Comparison of ENCODE assay signal across 10 mouse cellular contexts in genomic region chr11:60286311-60286710, GRCm38 (mm10).
DNase-seq lines count a peak whose midpoint lies in the region; TF ChIP-seq lines count a peak whose summit lies in the region.
"Had no signal": no experiment of that assay in that cellular context is flagged by ENCODE, and none has a peak within 500 bp of the region (broad histone marks: within the 10 kb centered on the region; RNA-seq: fewer than 3 reads in every experiment).

No protein-coding gene starts in this region.

- no peak for DNase-seq in gastrocnemius, adult 2 months
- no peak for DNase-seq in gastrocnemius, postnatal 25 days
- DNase-seq in lung, postnatal 10 days = peak; percentile 22
- DNase-seq in lung, adult 2 months = no peak
- DNase-seq in left cerebral cortex, postnatal 10 days (ENCODE audit: extremely low spot score in 1 of 2, low spot score in 2 of 2) = peak; percentile 32 to 60
- peak; percentile 44 to 72 for DNase-seq in right cerebral cortex, postnatal 36 days (ENCODE audit: low spot score in 2 of 2)
- DNase-seq in ovary, postnatal 10 days (ENCODE audit: low spot score) = no peak
- DNase-seq in ovary, postnatal 14 days (ENCODE audit: low spot score) = no peak
- DNase-seq: thymus, postnatal 25 days had no signal

- TF ChIP-seq POLR2A in lung, adult 2 months (IDR thresholded peaks at IDR 0.05; ENCODE audit: borderline replicate concordance, extremely low read depth, low read depth, low read length) = no peak

- 68% methylated on average over 4 of the region's 4 CpGs for WGBS in lung, adult 2 months

- H3K4me3 ChIP-seq in gastrocnemius, adult 2 months = no peak overlapping the region
- no peak overlapping the region for H3K4me3 ChIP-seq in lung, adult 2 months (replicated peaks; ENCODE audit: extremely low read depth, low read depth, low read length)

- peak overlapping the region; percentile 31; the same call in 1 of the 2 replicates for H3K27ac ChIP-seq in gastrocnemius, adult 2 months
- H3K27ac ChIP-seq: kidney, postnatal 0 days had no signal

- intact Hi-C loops in gastrocnemius, adult 2 months (cut with DNase I) = no loop called here
- intact Hi-C loops in left cerebral cortex, postnatal 10 days (cut with DNase I) = loop anchor here (5.0 kb wide), 1 partner anchor 34 kb away; no protein-coding TSS in a partner anchor

- H3K4me1 ChIP-seq in lung, adult 2 months (ENCODE audit: control insufficient read depth, insufficient read depth, low read length) = peaks cover 4% of the 10 kb centered on the region; the same call in 1 of the 2 replicates

- no peak for TF ChIP-seq CTCF in gastrocnemius, adult 2 months (IDR thresholded peaks at IDR 0.05)
- no peak for TF ChIP-seq CTCF in lung, adult 2 months (IDR thresholded peaks at IDR 0.05; ENCODE audit: insufficient read depth, low read length)

Comparison
In these comparisons a context has a peak if more than half of its experiments do, and no peak if none do; other contexts are left out.
1. DNase-seq: peak in lung, postnatal 10 days (single experiment), left cerebral cortex, postnatal 10 days (2 of 2) and right cerebral cortex, postnatal 36 days (2 of 2); none in gastrocnemius, adult 2 months (single experiment), gastrocnemius, postnatal 25 days (single experiment), lung, adult 2 months (single experiment), ovary, postnatal 10 days (single experiment) and ovary, postnatal 14 days (single experiment).